Mouse (Mus musculus) midbrain, embryonic 11.5 days (tissue): ENCODE results near the gene Kif12. TPM values are rescaled to one million over a fixed set of nuclear protein-coding genes. Genes with fewer than 3 reads are reported as not detected.

Source experiments
- ATAC-seq: fragments of 200-750 bp; cut with Nextera tagmentation; 2 replicates; pipeline ENCODE4 v1.8.0; 2017; ENCODE audit warnings: moderate TSS enrichment, moderate library complexity; ENCODE audit not compliant: low FRiP score
- DNase-seq: peaks from one replicate; pipeline ENCODE4 v3.0.0; 2015; ENCODE audit warnings: low spot score; ENCODE audit errors: missing footprints
- H3K27ac ChIP-seq: fragments of 300-500 bp; sonication (generic); 2 replicates; pipeline ENCODE4 v1.5.1; 2014; ENCODE audit warnings: low read depth, low read length
- H3K27me3 ChIP-seq: fragments of 300-500 bp; sonication (generic); 2 replicates; pipeline ENCODE4 v1.6.1; 2014; ENCODE audit warnings: mild to moderate bottlenecking, low read length, moderate library complexity, mixed read lengths; ENCODE audit not compliant: control insufficient read depth, insufficient read depth
- H3K36me3 ChIP-seq: fragments of 300-500 bp; sonication (generic); 2 replicates; pipeline ENCODE4 v1.6.1; 2014; ENCODE audit warnings: mild to moderate bottlenecking, low read length, moderate library complexity, mixed read lengths; ENCODE audit not compliant: control insufficient read depth, insufficient read depth
- H3K4me1 ChIP-seq: fragments of 300-500 bp; sonication (generic); 2 replicates; pipeline ENCODE4 v1.6.1; 2014; ENCODE audit warnings: low read length; ENCODE audit not compliant: control insufficient read depth, insufficient read depth
- H3K4me2 ChIP-seq: fragments of 300-500 bp; sonication (generic); 2 replicates; pipeline ENCODE4 v1.6.1; 2014; ENCODE audit warnings: mild to moderate bottlenecking, moderate library complexity
- H3K4me3 ChIP-seq: fragments of 300-500 bp; sonication (generic); 2 replicates; pipeline ENCODE4 v1.5.1; 2014; ENCODE audit warnings: low read depth, low read length
- H3K9ac ChIP-seq: fragments of 300-500 bp; sonication (generic); 2 replicates; pipeline ENCODE4 v1.6.1; 2014; ENCODE audit warnings: low read length
- H3K9me3 ChIP-seq: fragments of 300-500 bp; sonication (generic); 2 replicates; pipeline ENCODE4 v1.6.1; 2016; ENCODE audit warnings: low read length; ENCODE audit not compliant: control insufficient read depth
- WGBS: fragments of 180-500 bp; shearing (Covaris S2); extraction: QIAGEN DNeasy Blood & Tissue Kit; methylation state at CpG from one replicate; pipeline ENCODE4 v1.1.7; 2014; 5-methylcytosine and 5-hydroxymethylcytosine counted together
- polyA plus RNA-seq: library from polyadenylated mRNA; unstranded; fragments of >200 nt; fragmentation: Nextera tagmentation; extraction: Ambion mirVana; gene quantifications from 2 replicates; pipeline ENCODE4 v1.2.1, GENCODE M21; 2014

Kif12 gene
- not detected in 2 replicates for polyA plus RNA-seq

DNA sequence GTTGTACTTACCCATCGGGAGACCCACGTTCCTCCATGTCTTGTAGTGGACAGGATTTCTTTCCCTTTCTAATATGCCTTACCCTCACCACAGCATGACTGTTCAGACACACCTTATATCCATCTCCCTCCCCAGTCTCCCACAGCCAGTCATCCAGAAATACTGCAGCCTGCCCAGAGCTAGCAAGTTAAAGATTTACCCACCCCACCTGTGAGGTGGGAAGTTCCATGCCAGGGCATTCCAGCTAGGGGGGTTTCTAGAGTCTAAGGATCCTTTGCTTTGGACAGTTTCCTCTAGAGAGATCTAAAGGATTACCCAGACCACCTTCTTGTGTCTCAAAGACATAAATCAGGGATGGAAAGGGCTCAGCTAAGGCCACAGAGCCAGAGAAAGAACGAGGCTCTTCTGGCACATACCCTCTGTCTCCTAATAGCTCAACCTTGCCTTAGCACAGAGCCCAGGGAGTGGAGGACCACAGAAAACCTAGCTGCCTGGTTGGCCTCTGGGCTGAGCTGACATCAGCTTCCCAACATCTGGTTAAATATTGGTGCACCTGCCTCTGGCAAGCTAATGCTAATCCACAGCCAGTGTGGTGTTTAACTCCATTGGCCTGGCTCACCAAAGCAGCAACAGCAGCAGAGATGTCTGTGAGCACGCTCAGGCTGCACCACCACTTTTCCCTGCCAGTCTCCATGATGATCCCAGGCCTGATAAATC lies at the start of gene Kif12:
Kif12 (minus strand) TSS at position 163 of the 717 bp plus-strand sequence.
- no peak within 1 kb of the TSS for H3K27ac ChIP-seq
- H3K4me3 ChIP-seq: no peak within 1 kb of the TSS
- H3K9me3 ChIP-seq: no peaks in the 10 kb centered on the region
- ATAC-seq (no peak), DNase-seq (peak; percentile 75)
- H3K4me1 ChIP-seq: no peaks in the 10 kb centered on the region
- no peaks in the 10 kb centered on the region for H3K36me3 ChIP-seq
- WGBS: 75% methylated on average over 4 of the region's 4 CpGs
- no peak within 1 kb of the TSS for H3K9ac ChIP-seq
- no peaks in the 10 kb centered on the region for H3K27me3 ChIP-seq
- no peak within 1 kb of the TSS for H3K4me2 ChIP-seq

- Histone ChIP-seq H3K9ac (no peak overlapping the region), H3K4me1 (peaks cover 2% of the 10 kb centered on the region), H3K4me3 (no peak overlapping the region), H3K27me3 (no peaks in the 10 kb centered on the region), H3K36me3 (no peaks in the 10 kb centered on the region), H3K9me3 (no peaks in the 10 kb centered on the region), H3K4me2 (no peak overlapping the region), H3K27ac (no peak overlapping the region)
- ATAC-seq: no peak
- 90% methylated on average over 15 of the region's 15 CpGs for WGBS
- no peak for DNase-seq
These were observed 49.4 kb upstream of the Kif12 start for GRCm38 (mm10) chr4:63221096-63221958.

DNA sequence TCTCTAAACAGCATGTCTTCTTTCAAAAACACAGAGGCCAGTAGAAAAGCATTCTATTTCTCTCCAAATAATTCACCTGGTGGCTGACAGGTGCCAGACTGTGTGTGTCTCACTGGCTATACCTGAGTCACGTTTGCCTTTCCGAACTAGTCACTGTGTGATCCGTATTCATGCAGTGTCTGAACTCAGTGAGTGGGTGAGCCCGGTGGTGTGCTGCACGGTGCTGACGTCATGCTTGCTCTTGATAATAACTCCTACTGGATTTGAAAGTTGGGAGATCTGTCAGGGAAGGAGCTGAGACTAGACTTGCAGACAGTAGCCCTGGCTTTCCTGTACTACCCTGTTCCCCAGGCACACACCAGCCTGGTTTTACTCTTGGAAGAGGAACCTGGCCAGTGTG lies 47.7 kb upstream of the Kif12 start:
- ATAC-seq (no peak), DNase-seq (no peak)
- Histone ChIP-seq H3K4me1 (peaks cover 4% of the 10 kb centered on the region), H3K9me3 (no peaks in the 10 kb centered on the region), H3K36me3 (no peaks in the 10 kb centered on the region), H3K9ac (no peak overlapping the region), H3K4me3 (no peak overlapping the region), H3K27me3 (peaks cover 4% of the 10 kb centered on the region), H3K4me2 (no peak overlapping the region), H3K27ac (no peak overlapping the region)
- 90% methylated on average over 6 of the region's 6 CpGs for WGBS

GRCm38 (mm10) chr4:63219059-63219458 lies 47.1 kb upstream of the Kif12 start:
- Histone ChIP-seq H3K4me3 (no peak overlapping the region), H3K27ac (no peak overlapping the region), H3K9me3 (no peaks in the 10 kb centered on the region), H3K27me3 (peaks cover 10% of the 10 kb centered on the region), H3K4me2 (no peak overlapping the region), H3K4me1 (peaks cover 9% of the 10 kb centered on the region), H3K9ac (no peak overlapping the region), H3K36me3 (no peaks in the 10 kb centered on the region)
- DNase-seq (no peak), ATAC-seq (no peak)
- 86% methylated on average over 3 of the region's 3 CpGs for WGBS

GRCm38 (mm10) chr4:63217513-63217912 lies 45.6 kb upstream of the Kif12 start:
- H3K4me1 ChIP-seq: peaks cover 14% of the 10 kb centered on the region
- no peak overlapping the region for H3K4me3 ChIP-seq
- no peak overlapping the region for H3K9ac ChIP-seq
- ATAC-seq (no peak), DNase-seq (no peak)
- no peaks in the 10 kb centered on the region for H3K9me3 ChIP-seq
- H3K27me3 ChIP-seq: peaks cover 25% of the 10 kb centered on the region
- H3K27ac ChIP-seq: no peak overlapping the region
- 92% methylated on average over 6 of the region's 6 CpGs for WGBS
- H3K36me3 ChIP-seq: no peaks in the 10 kb centered on the region
- no peak overlapping the region for H3K4me2 ChIP-seq

- peaks cover 14% of the 10 kb centered on the region for H3K4me1 ChIP-seq
- ATAC-seq: peak; percentile 41
- H3K4me3 ChIP-seq: peak overlapping the region; percentile 74
- H3K9ac ChIP-seq: peak overlapping the region; percentile 80; the same call in 1 of the 2 replicates
- no peak for DNase-seq
- H3K36me3 ChIP-seq: no peaks in the 10 kb centered on the region
- peaks cover 31% of the 10 kb centered on the region for H3K27me3 ChIP-seq
- H3K4me2 ChIP-seq: peak overlapping the region; percentile 100
- no peaks in the 10 kb centered on the region for H3K9me3 ChIP-seq
- 30% methylated on average over 9 of the region's 9 CpGs for WGBS
- H3K27ac ChIP-seq: no peak overlapping the region
These were observed 44.6 kb upstream of the Kif12 start for GRCm38 (mm10) chr4:63216566-63216965.

GRCm38 (mm10) chr4:63215993-63216531 lies 44.1 kb upstream of the Kif12 start:
- H3K27ac ChIP-seq: no peak overlapping the region
- WGBS: 3% methylated on average over 24 of the region's 24 CpGs
- H3K9me3 ChIP-seq: no peaks in the 10 kb centered on the region
- DNase-seq (peak; percentile 98), ATAC-seq (peak; percentile 81)
- H3K4me3 ChIP-seq: peak overlapping the region; percentile 74
- peak overlapping the region; percentile 100 for H3K4me2 ChIP-seq
- no peaks in the 10 kb centered on the region for H3K36me3 ChIP-seq
- peaks cover 14% of the 10 kb centered on the region for H3K4me1 ChIP-seq
- H3K27me3 ChIP-seq: peaks cover 31% of the 10 kb centered on the region
- peak overlapping the region; percentile 80 for H3K9ac ChIP-seq

DNA sequence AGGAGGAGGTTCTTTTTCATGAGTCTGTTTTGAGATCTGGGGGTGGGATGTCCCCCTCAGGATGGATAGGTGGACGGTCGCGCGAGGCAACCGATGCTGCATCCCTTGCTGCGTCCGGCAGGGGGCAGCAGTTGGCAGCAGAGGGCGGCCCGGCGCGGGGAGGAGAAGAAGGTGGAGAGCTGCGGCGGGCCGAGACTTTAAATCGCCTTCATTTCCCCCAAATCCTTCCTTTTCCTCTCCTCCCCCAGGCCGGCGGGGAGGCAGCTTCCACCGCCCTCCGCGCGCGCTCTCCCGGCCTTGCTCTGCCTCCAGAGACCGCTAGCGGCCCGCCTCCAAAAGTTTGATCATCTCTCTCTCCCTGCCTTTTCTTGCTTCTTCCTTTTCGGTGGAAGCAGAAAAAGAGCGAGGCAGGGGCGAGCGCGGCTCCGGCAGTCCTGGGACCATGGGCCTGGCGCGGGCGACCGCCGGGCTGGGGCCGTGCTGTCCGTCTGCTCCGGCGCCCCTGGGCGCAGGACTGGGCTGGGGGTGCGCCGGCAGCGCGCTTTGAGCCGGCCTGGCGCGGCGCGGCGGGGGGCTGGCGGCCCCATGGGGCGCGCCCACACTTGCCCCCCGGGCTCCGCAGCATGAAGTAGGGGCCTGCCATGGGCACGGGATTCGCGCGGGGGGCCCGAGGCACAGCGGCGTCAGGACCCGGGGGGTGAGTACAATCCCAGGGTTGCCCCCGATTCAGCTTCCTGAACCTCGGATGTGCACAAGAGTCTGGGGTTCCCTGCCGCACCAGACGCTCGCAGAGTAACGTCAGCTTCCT lies 43.5 kb upstream of the Kif12 start:
- H3K27me3 ChIP-seq: peaks cover 31% of the 10 kb centered on the region
- ATAC-seq: peak; percentile 74
- DNase-seq: peak; percentile 98
- H3K27ac ChIP-seq: no peak overlapping the region
- no peaks in the 10 kb centered on the region for H3K36me3 ChIP-seq
- H3K9me3 ChIP-seq: no peaks in the 10 kb centered on the region
- H3K9ac ChIP-seq: peak overlapping the region; percentile 80
- H3K4me3 ChIP-seq: peak overlapping the region; percentile 74
- H3K4me2 ChIP-seq: peak overlapping the region; percentile 100
- WGBS: under 1% methylated on average over 48 of the region's 71 CpGs
- H3K4me1 ChIP-seq: peaks cover 14% of the 10 kb centered on the region
